Mouse (Mus musculus): Measurements from ENCODE around the gene Gpank1. TPM values are rescaled to one million over a fixed set of nuclear protein-coding genes. Genes with fewer than 3 reads are reported as not detected.
A peak's percentile ranks its signal among the peaks of the same experiment; 100 is the strongest.

The Gpank1 gene
- 10 to 100 TPM; 15.2 to 17.1 TPM for total RNA-seq (2021)
- long read RNA-seq, partial matches to known transcripts: 0 of 12 reads
- long read RNA-seq, other reads (novel, unspliced or antisense): 7 of 12 reads

- DNase-seq (ENCODE audit: low spot score in 2 of 2): peak; percentile 98
Observed at GRCm38 (mm10) chr17:35121143-35121799, at the start of gene Gpank1. Gpank1 (plus strand) TSS chr17:35121455.

GRCm38 (mm10) chr17:35074097-35074496 lies 47.2 kb upstream of the Gpank1 start:
- no peak for DNase-seq (ENCODE audit: low spot score in 2 of 2)

- no peak for DNase-seq (ENCODE audit: low spot score in 2 of 2)
Observed at GRCm38 (mm10) chr17:35076507-35077176, 44.6 kb upstream of the Gpank1 start, which contains the start of gene Ly6g6e. Ly6g6e (plus strand) TSS chr17:35076902.

GRCm38 (mm10) chr17:35077285-35077684 lies 44.0 kb upstream of the Gpank1 start:
- no peak for DNase-seq (ENCODE audit: low spot score in 2 of 2)

- no peak for DNase-seq (ENCODE audit: low spot score in 2 of 2)
Observed at GRCm38 (mm10) chr17:35077786-35078233, 43.4 kb upstream of the Gpank1 start, which contains the start of gene Ly6g6d. Ly6g6d (minus strand) TSS chr17:35078065.

GRCm38 (mm10) chr17:35079778-35080177 lies 41.5 kb upstream of the Gpank1 start:
- DNase-seq (ENCODE audit: low spot score in 2 of 2): no peak

GRCm38 (mm10) chr17:35080248-35080647 lies 41.0 kb upstream of the Gpank1 start:
- DNase-seq (ENCODE audit: low spot score in 2 of 2): no peak

- DNase-seq (ENCODE audit: low spot score in 2 of 2): no peak
Observed at GRCm38 (mm10) chr17:35080710-35081109, 40.5 kb upstream of the Gpank1 start.

- no peak for DNase-seq (ENCODE audit: low spot score in 2 of 2)
Observed at GRCm38 (mm10) chr17:35082841-35083576, 38.2 kb upstream of the Gpank1 start.

- no peak for DNase-seq (ENCODE audit: low spot score in 2 of 2)
Observed at GRCm38 (mm10) chr17:35083929-35084497, 37.2 kb upstream of the Gpank1 start.

GRCm38 (mm10) chr17:35085208-35085865 lies 35.9 kb upstream of the Gpank1 start, which contains the start of gene Ly6g6f:
Ly6g6f (minus strand) TSS chr17:35085610.
- DNase-seq (ENCODE audit: low spot score in 2 of 2): no peak

GRCm38 (mm10) chr17:35088151-35088550 lies 33.1 kb upstream of the Gpank1 start:
- DNase-seq (ENCODE audit: low spot score in 2 of 2): no peak

- peak; percentile 92 to 96 for DNase-seq (ENCODE audit: low spot score in 2 of 2)
Observed at GRCm38 (mm10) chr17:35088825-35089644, 32.2 kb upstream of the Gpank1 start, which contains the start of gene Abhd16a. Abhd16a (plus strand) TSS chr17:35089263.

- DNase-seq (ENCODE audit: low spot score in 2 of 2): no peak
Observed at GRCm38 (mm10) chr17:35090166-35090932, 30.9 kb upstream of the Gpank1 start.

- DNase-seq (ENCODE audit: low spot score in 2 of 2): no peak
Observed at GRCm38 (mm10) chr17:35092403-35093198, 28.7 kb upstream of the Gpank1 start.

GRCm38 (mm10) chr17:35094475-35095365 lies 26.5 kb upstream of the Gpank1 start:
- DNase-seq (ENCODE audit: low spot score in 2 of 2): no peak

GRCm38 (mm10) chr17:35096597-35096996 lies 24.7 kb upstream of the Gpank1 start:
- no peak for DNase-seq (ENCODE audit: low spot score in 2 of 2)
